Mouse (Mus musculus) forebrain, embryonic 14.5 days (tissue): Measurements from ENCODE around the gene Olfr1055. TPM values are rescaled to one million over a fixed set of nuclear protein-coding genes. Genes with fewer than 3 reads are reported as not detected.

ENCODE experiments used
- polyA plus RNA-seq: library from polyadenylated mRNA; unstranded; fragments of >200 nt; fragmentation: Nextera tagmentation; extraction: Ambion mirVana; gene quantifications from 2 replicates; pipeline ENCODE4 v1.2.1, GENCODE M21; 2014

The Olfr1055 gene
- polyA plus RNA-seq, 1 experiment from 2014 or later: not detected

Other genes starting within 250 kb of the Olfr1055 start
- not detected in 2 replicates for gene Olfr1039, start 214.4 kb downstream of the Olfr1055 start, polyA plus RNA-seq
- not detected in 2 replicates for gene Olfr1040, start 203.6 kb downstream of the Olfr1055 start, polyA plus RNA-seq
- not detected in 2 replicates for gene Olfr1042, start 188.4 kb downstream of the Olfr1055 start, polyA plus RNA-seq
- gene Olfr1043, start 182.8 kb downstream of the Olfr1055 start, polyA plus RNA-seq: not detected in 2 replicates
- gene Olfr1044, start 172.5 kb downstream of the Olfr1055 start, polyA plus RNA-seq: not detected in 2 replicates
- not detected in 2 replicates for gene Olfr52, start 164.6 kb downstream of the Olfr1055 start, polyA plus RNA-seq
- gene Olfr1045, start 147.3 kb downstream of the Olfr1055 start, polyA plus RNA-seq: not detected in 2 replicates
- not detected in 2 replicates for gene Olfr1046, start 131.0 kb downstream of the Olfr1055 start, polyA plus RNA-seq
- not detected in 2 replicates for gene Olfr1047, start 118.9 kb downstream of the Olfr1055 start, polyA plus RNA-seq
- gene Olfr1048, start 110.0 kb downstream of the Olfr1055 start, polyA plus RNA-seq: not detected in 2 replicates
- gene Olfr1049, start 92.0 kb downstream of the Olfr1055 start, polyA plus RNA-seq: not detected in 2 replicates
- not detected in 2 replicates for gene Olfr1051, start 71.2 kb downstream of the Olfr1055 start, polyA plus RNA-seq
- not detected in 2 replicates for gene Olfr1052, start 57.8 kb downstream of the Olfr1055 start, polyA plus RNA-seq
- gene Olfr1053, start 35.0 kb downstream of the Olfr1055 start, polyA plus RNA-seq: not detected in 2 replicates
- not detected in 2 replicates for gene Olfr1054, start 14.9 kb downstream of the Olfr1055 start, polyA plus RNA-seq
- gene Olfr1056, start 12.2 kb upstream of the Olfr1055 start, polyA plus RNA-seq: not detected in 2 replicates
- not detected in 2 replicates for gene Olfr1057, start 28.1 kb upstream of the Olfr1055 start, polyA plus RNA-seq
- gene Olfr1058, start 38.3 kb upstream of the Olfr1055 start, polyA plus RNA-seq: not detected in 2 replicates
- gene Olfr1061, start 63.8 kb upstream of the Olfr1055 start, polyA plus RNA-seq: not detected in 2 replicates
- not detected in 2 replicates for gene Olfr1062, start 76.5 kb upstream of the Olfr1055 start, polyA plus RNA-seq
- gene Olfr1065, start 100.3 kb upstream of the Olfr1055 start, polyA plus RNA-seq: not detected in 2 replicates
- gene Olfr1066, start 106.0 kb upstream of the Olfr1055 start, polyA plus RNA-seq: not detected in 2 replicates
- gene Olfr228, start 137.1 kb upstream of the Olfr1055 start, polyA plus RNA-seq: not detected in 2 replicates
- gene Olfr1076, start 158.2 kb upstream of the Olfr1055 start, polyA plus RNA-seq: not detected in 2 replicates
- gene Olfr1079, start 192.2 kb upstream of the Olfr1055 start, polyA plus RNA-seq: not detected in 2 replicates
- gene Olfr1080, start 208.0 kb upstream of the Olfr1055 start, polyA plus RNA-seq: not detected in 2 replicates
- gene Olfr1082, start 248.7 kb upstream of the Olfr1055 start, polyA plus RNA-seq: not detected in 2 replicates